Mouse (Mus musculus) forebrain, embryonic 14.5 days (tissue): ENCODE data around the gene Actg1. TPM values are rescaled to one million over a fixed set of nuclear protein-coding genes. Genes with fewer than 3 reads are reported as not detected.

ENCODE experiments used
- microRNA-seq: library from miRNA; unstranded; fragments of <30 nt; microRNA quantifications from one replicate; pipeline ENCODE4, GENCODE M21; 2016
- polyA plus RNA-seq: library from polyadenylated mRNA; unstranded; fragments of >200 nt; fragmentation: Nextera tagmentation; extraction: Ambion mirVana; gene quantifications from 2 replicates; pipeline ENCODE4 v1.2.1, GENCODE M21; 2014

Actg1 gene
- polyA plus RNA-seq, 1 experiment from 2014 or later = 3,852 TPM

Small RNAs within 50 kb of the gene (microRNA-seq; reads per million reads assigned to microRNA genes)
- gene Gm23419 = not detected
- 1.7 reads per million, percentile 7 among the genes with 10 or more reads in this experiment for gene Mir6935

Other genes with a start within 250 kb of the Actg1 start
- gene Tepsin, start 249.8 kb downstream of the Actg1 start, polyA plus RNA-seq = 12.4 and 14.6 TPM in 2 replicates
- gene Ndufaf8, start 249.6 kb downstream of the Actg1 start, polyA plus RNA-seq = 59.8 and 84.8 TPM in 2 replicates
- 53.6 and 72.5 TPM in 2 replicates for gene Slc38a10, start 197.2 kb downstream of the Actg1 start, polyA plus RNA-seq
- 12.6 and 14.5 TPM in 2 replicates for gene Bahcc1, start 115.6 kb downstream of the Actg1 start, polyA plus RNA-seq
- 0.75 and 1.4 TPM in 2 replicates for gene Fscn2, start 13.0 kb upstream of the Actg1 start, polyA plus RNA-seq
- 51.7 and 71.1 TPM in 2 replicates for gene Faap100, start 30.2 kb upstream of the Actg1 start, polyA plus RNA-seq
- gene Nploc4, start 89.2 kb upstream of the Actg1 start, polyA plus RNA-seq = 29.9 and 30.8 TPM in 2 replicates
- gene Tspan10, start 94.1 kb upstream of the Actg1 start, polyA plus RNA-seq = not detected in 2 replicates
- not detected in 2 replicates for gene Pde6g, start 105.0 kb upstream of the Actg1 start, polyA plus RNA-seq
- 11.6 and 15.3 TPM in 2 replicates for gene Oxld1, start 109.5 kb upstream of the Actg1 start, polyA plus RNA-seq
- gene Ccdc137, start 109.6 kb upstream of the Actg1 start, polyA plus RNA-seq = 18.6 and 18.8 TPM in 2 replicates
- 37.4 and 43.9 TPM in 2 replicates for gene Arl16, start 119.1 kb upstream of the Actg1 start, polyA plus RNA-seq
- 143 and 155 TPM in 2 replicates for gene Mrpl12, start 136.1 kb upstream of the Actg1 start, polyA plus RNA-seq
- gene Slc25a10, start 143.3 kb upstream of the Actg1 start, polyA plus RNA-seq = 29.7 and 31.6 TPM in 2 replicates
- 0.14 TPM in 1 of 2 replicates, not detected in the other for gene Gcgr, start 182.2 kb upstream of the Actg1 start, polyA plus RNA-seq
- gene Mcrip1, start 201.2 kb upstream of the Actg1 start, polyA plus RNA-seq = 291 and 313 TPM in 2 replicates
- not detected in 2 replicates for gene Ppp1r27, start 202.6 kb upstream of the Actg1 start, polyA plus RNA-seq
- gene P4hb, start 224.7 kb upstream of the Actg1 start, polyA plus RNA-seq = 325 and 332 TPM in 2 replicates
- 449 and 481 TPM in 2 replicates for gene Arhgdia, start 233.1 kb upstream of the Actg1 start, polyA plus RNA-seq
- 318 and 352 TPM in 2 replicates for gene Alyref, start 249.8 kb upstream of the Actg1 start, polyA plus RNA-seq
- gene Anapc11, start 249.9 kb upstream of the Actg1 start, polyA plus RNA-seq = 237 and 281 TPM in 2 replicates